ENCODE assay signal across 25 mouse cellular contexts in genomic region chr2:163826494-163826893, GRCm38 (mm10). TPM values are rescaled to one million over a fixed set of nuclear protein-coding genes. Genes with fewer than 3 reads are reported as not detected.
DNase-seq lines count a peak whose midpoint lies in the region; ATAC-seq and TF ChIP-seq lines count a peak whose summit lies in the region.
"Had no signal": no experiment of that assay in that cellular context is flagged by ENCODE, and none has a peak within 500 bp of the region (broad histone marks: within the 10 kb centered on the region; RNA-seq: fewer than 3 reads in every experiment).

No protein-coding gene starts in this region.

- WGBS in limb, embryonic 14.5 days, result 73% methylated on average over 5 of the region's 5 CpGs
- WGBS in limb, embryonic 10.5 days, result 88% methylated on average over 5 of the region's 5 CpGs
- 25% methylated on average over 5 of the region's 5 CpGs for WGBS in lung, adult 2 months

- 0 out of 2 replicates have a peak overlapping the region, but pooled peaks have one; percentile 7 for H3K9ac ChIP-seq in limb, embryonic 14.5 days (ENCODE audit: low read depth, low read length, severe bottlenecking)
- H3K9ac ChIP-seq: embryonic facial prominence, embryonic 12.5 days; hindbrain, embryonic 14.5 days; kidney, embryonic 15.5 days; limb, embryonic 12.5 days; liver, embryonic 13.5 days; neural tube, embryonic 13.5 days; stomach, embryonic 15.5 days had no signal

- no peaks in the 10 kb centered on the region for H3K27me3 ChIP-seq in limb, embryonic 14.5 days (ENCODE audit: control insufficient read depth, insufficient read depth, low read length)
- no peaks in the 10 kb centered on the region for H3K27me3 ChIP-seq in limb, embryonic 10.5 days (ENCODE audit: low read depth, poor library complexity, severe bottlenecking)
- H3K27me3 ChIP-seq in Patski, result no peaks in the 10 kb centered on the region
- no peaks in the 10 kb centered on the region for H3K27me3 ChIP-seq in myocyte (ENCODE audit: control insufficient read depth, insufficient read depth, insufficient read length)
- H3K27me3 ChIP-seq: embryonic facial prominence, embryonic 12.5 days; limb, embryonic 12.5 days; liver, embryonic 13.5 days; neural tube, embryonic 13.5 days; stomach, embryonic 15.5 days had no signal

- CTCF ChIA-PET in Patski (lab: Charles Lee), result interaction anchor here (1.2 to 8.0 kb wide), 3 partner anchors 12 to 39 kb away, joined by 6 to 69 read pairs (median 36); no protein-coding TSS in a partner anchor

- TF ChIP-seq CTCF in Patski (IDR thresholded peaks at IDR 0.05), result no peak
- TF ChIP-seq CTCF in lung, adult 2 months (IDR thresholded peaks at IDR 0.05; ENCODE audit: insufficient read depth, low read length), result no peak

- H3K4me2 ChIP-seq in limb, embryonic 14.5 days (replicated peaks; ENCODE audit: low read depth, low read length, severe bottlenecking), result no peak overlapping the region
- H3K4me2 ChIP-seq in myocyte (ENCODE audit: low read depth), result peak overlapping the region; percentile 0
- H3K4me2 ChIP-seq: embryonic facial prominence, embryonic 12.5 days; heart, embryonic 11.5 days; hindbrain, embryonic 14.5 days; kidney, embryonic 15.5 days; limb, embryonic 12.5 days; liver, embryonic 13.5 days; midbrain, embryonic 11.5 days; neural tube, embryonic 13.5 days; stomach, embryonic 15.5 days had no signal

- no peak for TF ChIP-seq POLR2A in limb, embryonic 14.5 days (IDR thresholded peaks at IDR 0.05; ENCODE audit: borderline replicate concordance, extremely low read depth, insufficient read depth, insufficient read length)
- TF ChIP-seq POLR2A in lung, adult 2 months (IDR thresholded peaks at IDR 0.05; ENCODE audit: borderline replicate concordance, extremely low read depth, low read depth, low read length), result no peak
- no peak for TF ChIP-seq POLR2A in myocyte (IDR thresholded peaks at IDR 0.05; ENCODE audit: insufficient read length, low read depth)

- no peaks in the 10 kb centered on the region for H3K36me3 ChIP-seq in limb, embryonic 14.5 days (ENCODE audit: control insufficient read depth, insufficient read depth, low read length)
- H3K36me3 ChIP-seq in limb, embryonic 10.5 days, result no peaks in the 10 kb centered on the region
- no peaks in the 10 kb centered on the region for H3K36me3 ChIP-seq in myocyte (ENCODE audit: control insufficient read depth, insufficient read depth)
- H3K36me3 ChIP-seq: embryonic facial prominence, embryonic 12.5 days; forebrain, embryonic 10.5 days; kidney, embryonic 15.5 days; limb, embryonic 12.5 days; liver, embryonic 13.5 days; neural tube, embryonic 13.5 days; stomach, embryonic 15.5 days had no signal

- no peaks in the 10 kb centered on the region for H3K79me2 ChIP-seq in myocyte (ENCODE audit: control insufficient read depth, insufficient read depth)

- 0 out of 2 replicates have a peak, but pooled peaks cover 3% of the 10 kb centered on the region for H3K4me1 ChIP-seq in limb, embryonic 14.5 days (ENCODE audit: control insufficient read depth, insufficient read depth, low read length)
- peaks cover 11% of the 10 kb centered on the region for H3K4me1 ChIP-seq in limb, embryonic 10.5 days
- no peaks in the 10 kb centered on the region for H3K4me1 ChIP-seq in lung, adult 2 months (ENCODE audit: control insufficient read depth, insufficient read depth, low read length)
- H3K4me1 ChIP-seq: liver, embryonic 13.5 days; neural tube, embryonic 13.5 days; stomach, embryonic 15.5 days had no signal

- no peak overlapping the region for H3ac ChIP-seq in myocyte (ENCODE audit: control insufficient read depth, insufficient read length)

- H3K9me3 ChIP-seq in limb, embryonic 14.5 days (ENCODE audit: control insufficient read depth, low read length), result no peaks in the 10 kb centered on the region
- H3K9me3 ChIP-seq in limb, embryonic 10.5 days (replicated peaks), result no peaks in the 10 kb centered on the region
- H3K9me3 ChIP-seq: embryonic facial prominence, embryonic 12.5 days; forebrain, embryonic 10.5 days; kidney, embryonic 15.5 days; limb, embryonic 12.5 days; liver, embryonic 13.5 days; neural tube, embryonic 13.5 days; stomach, embryonic 15.5 days had no signal

- no peak for ATAC-seq in limb, embryonic 14.5 days (ENCODE audit: low FRiP score, low read depth)
- peak; percentile 83 for ATAC-seq in Patski

- in situ Hi-C loops in Patski (cut with MboI; ENCODE audit: low pct_unique_long_range_greater_than_20kb), result no loop called here

- H3K4me3 ChIP-seq in limb, embryonic 14.5 days (replicated peaks; ENCODE audit: low read length), result no peak overlapping the region
- H3K4me3 ChIP-seq in limb, embryonic 10.5 days, result no peak overlapping the region
- no peak overlapping the region for H3K4me3 ChIP-seq in lung, adult 2 months (replicated peaks; ENCODE audit: extremely low read depth, low read depth, low read length)
- no peak overlapping the region for H3K4me3 ChIP-seq in myocyte
- H3K4me3 ChIP-seq: embryonic facial prominence, embryonic 12.5 days; forebrain, embryonic 10.5 days; kidney, embryonic 15.5 days; limb, embryonic 12.5 days; liver, embryonic 13.5 days; neural tube, embryonic 13.5 days; stomach, embryonic 15.5 days had no signal

- DNase-seq in limb, embryonic 14.5 days (ENCODE audit: low spot score), result no peak
- DNase-seq in limb, embryonic 10.5 days (ENCODE audit: low spot score), result no peak
- peak; percentile 92 for DNase-seq in Patski (ENCODE audit: low read depth, low spot score)
- DNase-seq in lung, adult 2 months, result peak; percentile 36
- no peak for DNase-seq in retina, postnatal 1 day
- DNase-seq in cerebellum, adult 8-10 months, result no peak
- no peak for DNase-seq in testis, postnatal 10 days (ENCODE audit: low spot score)
- DNase-seq: cerebellum, adult 9-11 months; kidney, postnatal 4 days; liver, embryonic 13.5 days; thymus, adult 2 months had no signal

- H3K27ac ChIP-seq in limb, embryonic 14.5 days (replicated peaks; ENCODE audit: low read depth, low read length), result no peak overlapping the region
- H3K27ac ChIP-seq in limb, embryonic 10.5 days, result no peak overlapping the region
- H3K27ac ChIP-seq: embryonic facial prominence, embryonic 12.5 days; forebrain, embryonic 10.5 days; hindbrain, embryonic 14.5 days; kidney, embryonic 15.5 days; limb, embryonic 12.5 days; liver, embryonic 13.5 days; macrophage; neural tube, embryonic 13.5 days; stomach, embryonic 15.5 days had no signal

- POLR2A ChIA-PET in Patski (lab: Charles Lee), result interaction anchor here (1.5 to 2.3 kb wide), 3 partner anchors 12 to 81 kb away, joined by 4 to 7 read pairs (median 5); no protein-coding TSS in a partner anchor

TF ChIP-seq in myocyte, 11 proteins besides CTCF, POLR2A, EP300 and RAD21:
- TF ChIP-seq MYOG (IDR thresholded peaks at IDR 0.05; ENCODE audit: control insufficient read depth in 1 of 3, insufficient read depth in 1 of 3, insufficient read length in 2 of 3, low read depth in 2 of 3), result peak in 1 of 3 experiments; percentile 26
- no peak for TF ChIP-seq SRF (IDR thresholded peaks at IDR 0.05; ENCODE audit: control insufficient read depth, insufficient read length, low read depth)
- no peak for TF ChIP-seq MYOD1 (IDR thresholded peaks at IDR 0.05; ENCODE audit: control insufficient read depth in 1 of 3, insufficient read length in 2 of 3, low read depth in 2 of 3)
- TF ChIP-seq POLR2AphosphoS2 (IDR thresholded peaks at IDR 0.05; ENCODE audit: insufficient read length, low read depth), result no peak
- peak; percentile 73 for TF ChIP-seq USF1 (IDR thresholded peaks at IDR 0.05; ENCODE audit: low read depth)
- no peak for TF ChIP-seq TCF12 (IDR thresholded peaks at IDR 0.05; ENCODE audit: insufficient read depth, poor library complexity, severe bottlenecking)
- TF ChIP-seq TCF3 (IDR thresholded peaks at IDR 0.05; ENCODE audit: insufficient read length, low read depth), result no peak

RNA-seq across cellular contexts. Expression of gene Ccn5, which starts 5.8 kb away (rescaled TPM):
- 0.23 and 0.51 TPM in 2 replicates for polyA plus RNA-seq in limb, embryonic 14.5 days (2012; rRNA removed)
- 0.70 and 1.1 TPM in 2 replicates for polyA plus RNA-seq in limb, embryonic 14.5 days (2014; fragmentation: Nextera tagmentation; extraction: Ambion mirVana)
- polyA plus RNA-seq in limb, embryonic 10.5 days (2016; fragmentation: Nextera tagmentation; extraction: Ambion mirVana), result 0.25 and 0.61 TPM in 2 replicates
- polyA plus RNA-seq in Patski (2021), result 143 TPM
- 71.4 and 97.6 TPM in 2 replicates for polyA plus RNA-seq in lung, adult 2 months (2012; rRNA removed)
- 2.0 TPM for polyA plus RNA-seq in myocyte (2012; fragmentation: generic; extraction: Trizol)
- polyA plus RNA-seq: hindbrain, embryonic 14.5 days; macrophage; stomach, embryonic 15.5 days had no signal

RNA-seq across cellular contexts. Expression of gene Kcnk15, which starts 27.0 kb away (rescaled TPM):
- polyA plus RNA-seq in limb, embryonic 14.5 days (2012; rRNA removed), result not detected in 2 replicates
- not detected in 2 replicates for polyA plus RNA-seq in limb, embryonic 14.5 days (2014; fragmentation: Nextera tagmentation; extraction: Ambion mirVana)
- polyA plus RNA-seq in limb, embryonic 10.5 days (2016; fragmentation: Nextera tagmentation; extraction: Ambion mirVana), result not detected in 2 replicates
- polyA plus RNA-seq in Patski (2021), result not detected
- polyA plus RNA-seq in lung, adult 2 months (2012; rRNA removed), result not detected in 2 replicates
- not detected for polyA plus RNA-seq in myocyte (2012; fragmentation: generic; extraction: Trizol)
- polyA plus RNA-seq: embryonic facial prominence, embryonic 12.5 days; forebrain, embryonic 10.5 days; gonadal fat pad, adult 2 months; heart, embryonic 11.5 days; hindbrain, embryonic 14.5 days; intestine, embryonic 14.5 days; kidney, embryonic 15.5 days; limb, embryonic 12.5 days; liver, embryonic 13.5 days; macrophage; midbrain, embryonic 11.5 days; neural tube, embryonic 13.5 days; spleen, adult 2 months; stomach, embryonic 15.5 days; thymus, adult 2 months had no signal

Comparison
In these comparisons a context has a peak if more than half of its experiments do, and no peak if none do; other contexts are left out.
1. DNase-seq: peak in Patski (single experiment) and lung, adult 2 months (single experiment); none in limb, embryonic 14.5 days (single experiment), limb, embryonic 10.5 days (single experiment), retina, postnatal 1 day (single experiment), cerebellum, adult 8-10 months (single experiment) and testis, postnatal 10 days (single experiment).
2. RNA of gene Ccn5, which starts 5.8 kb away (polyA plus RNA-seq): 143 TPM in Patski (single experiment) and 71.4 to 97.6 TPM in lung, adult 2 months; 2.0 TPM in myocyte (single experiment), 0.23 to 1.1 TPM in limb, embryonic 14.5 days and 0.25 to 0.61 TPM in limb, embryonic 10.5 days; every median in the first group is over 10 times any median in the second.